Mouse (Mus musculus): ENCODE measurements at regions not wholly inside any gene's neighbourhood (a gene's known extent, or its start where the extent isn't known, plus 50 kb on each side); places are given as distances from the start of the nearest gene placed in this dataset.
A peak's percentile ranks its signal among the peaks of the same experiment; 100 is the strongest.

DNA sequence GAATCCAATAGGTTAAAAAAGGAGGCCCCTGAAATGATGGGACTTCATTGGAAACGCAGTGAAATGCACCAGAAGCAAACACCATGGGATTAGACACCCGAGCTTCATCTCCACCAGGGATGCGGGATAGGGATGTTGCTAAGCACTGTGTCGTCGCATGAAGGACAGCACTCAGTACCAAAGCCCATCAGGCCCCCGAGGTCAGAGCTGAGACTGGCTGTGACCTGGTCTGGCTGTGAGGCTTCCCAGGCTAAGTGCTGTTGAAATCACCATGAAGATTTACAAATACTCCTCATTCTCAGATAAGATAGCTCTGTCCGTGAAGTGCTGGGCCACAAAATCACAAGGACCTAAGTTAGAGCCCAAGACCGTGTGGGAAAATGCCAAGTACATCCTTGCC lies 83.3 kb upstream of the Twist2 start:
- DNase-seq (ENCODE audit: low spot score) (no peak), ATAC-seq (replicated peaks; ENCODE audit: low FRiP score, low read depth) (no peak)
- no peak for TF ChIP-seq CTCF (IDR thresholded peaks at IDR 0.05; ENCODE audit: low read depth)
- Histone ChIP-seq H3K36me3 (ENCODE audit: insufficient read depth, low read length) (no peaks in the 10 kb centered on the region), H3K4me2 (ENCODE audit: low read length) (no peak overlapping the region), H3K4me1 (replicated peaks; ENCODE audit: insufficient read depth, low read length) (no peaks in the 10 kb centered on the region), H3K27me3 (ENCODE audit: insufficient read depth, low read length) (no peaks in the 10 kb centered on the region), H3K4me3 (replicated peaks; ENCODE audit: low read depth, low read length) (no peak overlapping the region), H3K9ac (ENCODE audit: low read depth, low read length) (no peak overlapping the region), H3K27ac (no peak overlapping the region), H3K9me3 (replicated peaks; ENCODE audit: low read length) (no peaks in the 10 kb centered on the region)
- WGBS = 59% methylated on average over 8 of the region's 8 CpGs

DNA sequence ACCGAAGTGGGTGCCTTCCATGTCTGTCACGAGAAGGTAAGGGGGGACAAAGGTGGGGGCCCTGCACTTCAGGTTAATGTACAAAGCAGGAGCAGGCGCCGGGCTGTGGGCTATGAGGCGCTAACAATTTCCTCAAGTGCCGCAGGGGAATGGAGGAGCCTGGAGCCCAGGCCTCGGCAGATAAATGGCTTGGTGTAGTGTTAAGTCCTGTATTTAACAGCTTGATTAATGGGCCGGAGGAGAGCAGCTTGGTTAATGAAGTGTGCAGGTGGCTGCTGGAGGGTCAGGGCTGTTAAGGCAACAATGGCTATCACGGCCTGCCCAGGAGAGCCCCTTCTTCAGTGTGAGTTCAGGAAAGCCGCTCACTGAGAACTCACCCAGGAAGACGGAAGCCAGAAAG lies 72.0 kb upstream of the Twist2 start:
- ATAC-seq (replicated peaks; ENCODE audit: low FRiP score, low read depth) (peak; percentile 36; the same call in 1 of the 2 replicates), DNase-seq (ENCODE audit: low spot score) (peak; percentile 88)
- Histone ChIP-seq H3K9ac (ENCODE audit: low read depth, low read length) (no peak overlapping the region), H3K27me3 (ENCODE audit: insufficient read depth, low read length) (peaks cover 14% of the 10 kb centered on the region), H3K4me2 (ENCODE audit: low read length) (no peak overlapping the region), H3K4me3 (replicated peaks; ENCODE audit: low read depth, low read length) (no peak overlapping the region), H3K36me3 (ENCODE audit: insufficient read depth, low read length) (no peaks in the 10 kb centered on the region), H3K9me3 (replicated peaks; ENCODE audit: low read length) (no peaks in the 10 kb centered on the region), H3K4me1 (replicated peaks; ENCODE audit: insufficient read depth, low read length) (no peaks in the 10 kb centered on the region), H3K27ac (no peak overlapping the region)
- 15% methylated on average over 11 of the region's 11 CpGs for WGBS
- no peak for TF ChIP-seq CTCF (IDR thresholded peaks at IDR 0.05; ENCODE audit: low read depth)

DNA sequence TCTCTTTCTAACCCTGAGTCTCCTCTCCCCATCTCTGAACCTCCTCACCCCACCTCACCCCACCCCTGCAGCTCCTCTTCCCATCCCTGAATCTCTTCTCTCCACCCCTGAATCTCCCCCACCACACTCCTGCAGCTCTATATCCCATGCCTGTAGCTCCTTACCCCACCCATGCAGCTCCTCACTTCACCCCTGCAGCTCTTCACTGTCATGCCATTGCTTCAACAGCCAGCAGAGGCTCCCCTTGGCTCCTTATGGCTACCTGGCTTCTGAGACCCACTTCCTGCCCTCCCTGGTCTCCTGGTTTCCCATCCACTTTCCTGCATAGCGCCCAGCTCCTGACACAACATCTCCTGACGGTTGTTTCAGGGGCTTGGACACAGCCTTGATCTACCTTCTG lies 71.0 kb upstream of the Twist2 start:
- ATAC-seq (replicated peaks; ENCODE audit: low FRiP score, low read depth) = no peak
- DNase-seq (ENCODE audit: low spot score) = no peak
- Histone ChIP-seq H3K4me2 (ENCODE audit: low read length) (no peak overlapping the region), H3K27ac (no peak overlapping the region), H3K9ac (ENCODE audit: low read depth, low read length) (no peak overlapping the region), H3K27me3 (ENCODE audit: insufficient read depth, low read length) (peaks cover 21% of the 10 kb centered on the region), H3K36me3 (ENCODE audit: insufficient read depth, low read length) (no peaks in the 10 kb centered on the region), H3K4me1 (replicated peaks; ENCODE audit: insufficient read depth, low read length) (no peaks in the 10 kb centered on the region), H3K9me3 (replicated peaks; ENCODE audit: low read length) (no peaks in the 10 kb centered on the region), H3K4me3 (replicated peaks; ENCODE audit: low read depth, low read length) (no peak overlapping the region)
- 70% methylated on average over 2 of the region's 2 CpGs for WGBS
- TF ChIP-seq CTCF (IDR thresholded peaks at IDR 0.05; ENCODE audit: low read depth) = no peak

DNA sequence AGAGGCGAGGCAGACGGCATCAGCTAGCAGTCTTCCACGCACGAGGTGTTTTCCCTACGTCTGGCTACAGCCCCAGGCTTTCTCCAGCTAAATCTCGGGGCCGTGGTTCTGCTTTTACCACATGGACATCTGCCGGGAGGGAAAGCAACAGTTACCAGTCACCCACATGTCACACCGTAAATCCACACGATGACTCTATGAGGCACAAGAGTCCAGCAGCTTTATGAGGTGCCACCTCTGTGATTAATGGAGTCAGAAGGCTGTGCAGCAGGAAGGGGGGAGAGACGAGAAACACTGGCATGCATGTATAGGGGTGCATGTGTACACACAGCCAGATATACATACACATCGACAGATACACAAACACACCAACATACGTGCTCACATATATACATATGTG lies 69.6 kb upstream of the Twist2 start:
- no peak for TF ChIP-seq CTCF (IDR thresholded peaks at IDR 0.05; ENCODE audit: low read depth)
- Histone ChIP-seq H3K27ac (no peak overlapping the region), H3K9me3 (replicated peaks; ENCODE audit: low read length) (no peaks in the 10 kb centered on the region), H3K4me3 (replicated peaks; ENCODE audit: low read depth, low read length) (no peak overlapping the region), H3K9ac (ENCODE audit: low read depth, low read length) (no peak overlapping the region), H3K4me2 (ENCODE audit: low read length) (no peak overlapping the region), H3K4me1 (replicated peaks; ENCODE audit: insufficient read depth, low read length) (no peaks in the 10 kb centered on the region), H3K36me3 (ENCODE audit: insufficient read depth, low read length) (no peaks in the 10 kb centered on the region), H3K27me3 (ENCODE audit: insufficient read depth, low read length) (peaks cover 16% of the 10 kb centered on the region)
- DNase-seq (ENCODE audit: low spot score) (peak; percentile 38), ATAC-seq (replicated peaks; ENCODE audit: low FRiP score, low read depth) (no peak)
- WGBS = 8% methylated on average over 13 of the region's 13 CpGs

DNA sequence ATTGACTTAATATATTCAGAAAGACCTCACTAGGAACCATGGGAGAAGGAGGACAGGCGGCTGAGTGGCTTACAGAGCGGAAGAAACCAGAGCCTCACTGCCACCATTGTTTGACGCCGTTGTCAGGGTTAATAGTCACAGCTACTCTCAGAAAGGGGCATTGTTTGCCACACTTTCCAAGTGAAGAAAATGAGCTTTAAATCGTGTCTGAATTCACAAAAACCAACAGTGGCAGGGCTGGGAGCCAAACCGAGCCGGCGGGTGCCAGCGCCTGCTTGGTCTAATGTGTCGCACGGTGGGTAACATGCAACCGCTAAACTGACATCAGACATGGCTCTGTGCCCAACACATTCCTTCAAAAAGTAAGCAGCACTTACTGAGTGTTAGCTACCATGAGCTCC lies 68.8 kb upstream of the Twist2 start:
- no peaks in the 10 kb centered on the region for H3K4me1 ChIP-seq (replicated peaks; ENCODE audit: insufficient read depth, low read length)
- H3K27me3 ChIP-seq (ENCODE audit: insufficient read depth, low read length) = peaks cover 16% of the 10 kb centered on the region
- no peak overlapping the region for H3K4me2 ChIP-seq (ENCODE audit: low read length)
- no peak for ATAC-seq (replicated peaks; ENCODE audit: low FRiP score, low read depth)
- 59% methylated on average over 12 of the region's 12 CpGs for WGBS
- H3K9me3 ChIP-seq (replicated peaks; ENCODE audit: low read length) = no peaks in the 10 kb centered on the region
- no peak overlapping the region for H3K9ac ChIP-seq (ENCODE audit: low read depth, low read length)
- TF ChIP-seq CTCF (IDR thresholded peaks at IDR 0.05; ENCODE audit: low read depth) = no peak
- H3K27ac ChIP-seq = no peak overlapping the region
- no peak overlapping the region for H3K4me3 ChIP-seq (replicated peaks; ENCODE audit: low read depth, low read length)
- H3K36me3 ChIP-seq (ENCODE audit: insufficient read depth, low read length) = no peaks in the 10 kb centered on the region
- no peak for DNase-seq (ENCODE audit: low spot score)

DNA sequence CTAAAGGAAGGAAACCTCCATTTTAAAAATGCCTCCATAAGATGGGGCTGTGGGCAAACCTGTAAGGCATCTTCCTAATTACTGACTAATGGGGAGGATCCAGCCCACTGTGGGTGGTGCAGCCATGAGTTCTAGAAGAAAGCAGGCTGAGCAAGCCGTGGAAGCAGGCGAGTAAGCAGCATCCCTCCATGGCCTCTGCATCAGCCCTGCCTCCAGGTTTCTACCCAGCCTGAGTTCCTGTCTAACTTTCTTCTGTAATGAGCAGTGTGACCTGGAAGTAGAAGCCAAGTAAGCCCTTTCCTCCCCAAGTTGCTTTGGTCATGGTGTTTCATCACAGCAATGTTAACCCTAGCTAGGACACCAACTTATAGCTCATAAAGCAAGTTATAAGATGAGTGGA lies 66.5 kb upstream of the Twist2 start:
- no peak for DNase-seq (ENCODE audit: low spot score)
- Histone ChIP-seq H3K27ac (no peak overlapping the region), H3K4me3 (replicated peaks; ENCODE audit: low read depth, low read length) (no peak overlapping the region), H3K4me1 (replicated peaks; ENCODE audit: insufficient read depth, low read length) (no peaks in the 10 kb centered on the region), H3K4me2 (ENCODE audit: low read length) (no peak overlapping the region), H3K27me3 (ENCODE audit: insufficient read depth, low read length) (peaks cover 16% of the 10 kb centered on the region), H3K36me3 (ENCODE audit: insufficient read depth, low read length) (no peaks in the 10 kb centered on the region), H3K9ac (ENCODE audit: low read depth, low read length) (no peak overlapping the region), H3K9me3 (replicated peaks; ENCODE audit: low read length) (no peaks in the 10 kb centered on the region)
- no peak for ATAC-seq (replicated peaks; ENCODE audit: low FRiP score, low read depth)
- whole genome bisulfite sequencing = 93% methylated on average over 2 of the region's 2 CpGs
- no peak for TF ChIP-seq CTCF (IDR thresholded peaks at IDR 0.05; ENCODE audit: low read depth)

DNA sequence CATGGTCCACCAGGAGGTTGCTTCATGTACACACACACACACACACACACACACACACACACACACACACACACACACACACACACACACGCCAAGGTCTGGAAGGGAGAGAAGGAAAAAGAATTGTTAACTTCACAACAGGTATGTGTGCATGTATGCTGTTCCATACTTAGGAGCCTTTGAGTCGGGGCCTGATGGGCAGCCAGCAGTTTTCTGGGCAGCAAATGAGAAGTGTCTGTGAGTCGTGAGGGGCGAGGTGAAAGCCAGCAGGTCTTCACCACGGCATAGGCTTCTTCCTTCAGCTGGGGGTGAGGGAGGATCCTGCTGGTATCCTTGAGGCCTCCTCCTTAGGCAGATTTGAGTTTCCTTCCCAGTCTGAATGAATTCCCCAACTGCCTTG lies 65.8 kb upstream of the Twist2 start:
- peaks cover 16% of the 10 kb centered on the region for H3K27me3 ChIP-seq (ENCODE audit: insufficient read depth, low read length)
- H3K9me3 ChIP-seq (replicated peaks; ENCODE audit: low read length) = no peaks in the 10 kb centered on the region
- no peaks in the 10 kb centered on the region for H3K36me3 ChIP-seq (ENCODE audit: insufficient read depth, low read length)
- ATAC-seq (replicated peaks; ENCODE audit: low FRiP score, low read depth) (no peak), DNase-seq (ENCODE audit: low spot score) (no peak)
- no peak overlapping the region for H3K4me3 ChIP-seq (replicated peaks; ENCODE audit: low read depth, low read length)
- no peak overlapping the region for H3K27ac ChIP-seq
- no peaks in the 10 kb centered on the region for H3K4me1 ChIP-seq (replicated peaks; ENCODE audit: insufficient read depth, low read length)
- H3K9ac ChIP-seq (ENCODE audit: low read depth, low read length) = no peak overlapping the region
- 73% methylated on average over 4 of the region's 5 CpGs for WGBS
- no peak for TF ChIP-seq CTCF (IDR thresholded peaks at IDR 0.05; ENCODE audit: low read depth)
- no peak overlapping the region for H3K4me2 ChIP-seq (ENCODE audit: low read length)

All from kidney, postnatal 0 days (tissue).